Mouse (Mus musculus) CH12F3 (cell line): ENCODE data around the gene Gm49336.

Source experiments
- in situ Hi-C: fragments of 300-500 bp; cut with MboI; formaldehyde crosslinking; loops from 2 replicates; pipeline ENCODE4 v1.14.3; 2020; ENCODE audit warnings: low sequenced_read_pairs

Gm49336 gene

GRCm38 (mm10) chr14:60251281-60252003, at the start of gene Gm49336, which contains the start of gene Nupl1:
Gm49336 (minus strand) TSS chr14:60251507.
Nupl1 (minus strand) TSS chr14:60251431.
- in situ Hi-C loops, result no loop called here

DNA sequence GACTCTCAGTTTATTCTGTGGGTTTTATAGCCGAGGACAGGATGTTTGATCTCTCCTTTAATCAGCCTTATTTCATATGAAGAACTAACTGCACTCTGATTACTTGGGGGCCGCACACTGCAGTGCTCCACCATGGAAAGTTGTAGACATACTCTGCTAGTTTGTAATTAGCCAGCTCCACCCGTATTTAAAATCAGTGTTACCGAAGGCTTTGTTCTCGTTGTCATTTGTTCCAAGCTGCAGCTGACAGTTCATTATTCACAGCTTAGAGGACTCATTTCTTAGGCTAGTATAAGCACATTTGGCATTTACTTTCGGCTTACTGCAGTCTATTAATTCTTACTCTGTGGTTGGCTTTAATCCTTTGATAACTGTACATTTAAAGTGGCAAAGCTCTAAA, 49.7 kb upstream of the Gm49336 start:
- in situ Hi-C loops, result no loop called here

DNA sequence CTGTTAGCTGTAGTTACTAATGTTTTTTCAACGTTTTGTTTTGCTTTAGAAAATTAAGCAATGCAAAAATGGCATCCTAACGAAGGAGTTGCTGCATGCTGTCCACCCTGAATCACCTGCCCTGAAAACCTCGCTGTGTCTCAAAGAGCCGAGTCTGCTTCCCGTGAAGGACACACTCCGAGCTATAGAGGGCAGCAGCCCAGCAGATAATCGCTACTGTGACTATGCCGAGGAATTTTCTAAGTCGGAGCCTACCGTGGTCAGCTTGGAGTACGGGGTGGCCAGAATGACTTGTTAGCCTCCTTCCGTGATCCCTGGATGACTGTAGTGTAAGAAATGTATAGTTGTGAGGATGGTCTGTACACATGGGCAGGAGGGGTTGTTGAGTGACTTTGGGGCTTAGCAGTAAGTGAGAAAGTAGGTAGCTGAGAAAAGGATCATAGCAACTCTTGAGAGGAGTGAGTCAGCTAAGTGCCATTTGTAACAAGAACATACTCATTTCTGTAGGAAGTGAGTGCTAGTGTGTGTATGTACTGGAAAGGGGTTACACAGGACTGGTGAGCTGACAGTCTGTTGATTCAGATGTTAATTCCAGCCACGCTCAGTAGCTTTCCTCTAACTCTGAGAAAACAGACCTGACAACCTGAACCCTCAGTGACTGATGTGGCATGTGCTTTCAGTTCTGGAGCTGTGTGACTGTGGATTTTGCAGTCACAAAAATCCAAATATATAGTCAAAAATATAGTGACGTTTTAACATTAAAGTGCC, 49.1 kb upstream of the Gm49336 start:
- in situ Hi-C loops, result no loop called here

GRCm38 (mm10) chr14:60295531-60295930, 44.2 kb upstream of the Gm49336 start:
- in situ Hi-C loops, result no loop called here

- in situ Hi-C loops, result no loop called here
These were observed 39.1 kb upstream of the Gm49336 start for GRCm38 (mm10) chr14:60290363-60290762.

- in situ Hi-C loops, result no loop called here
These were observed 35.0 kb upstream of the Gm49336 start for GRCm38 (mm10) chr14:60286194-60286863.

DNA sequence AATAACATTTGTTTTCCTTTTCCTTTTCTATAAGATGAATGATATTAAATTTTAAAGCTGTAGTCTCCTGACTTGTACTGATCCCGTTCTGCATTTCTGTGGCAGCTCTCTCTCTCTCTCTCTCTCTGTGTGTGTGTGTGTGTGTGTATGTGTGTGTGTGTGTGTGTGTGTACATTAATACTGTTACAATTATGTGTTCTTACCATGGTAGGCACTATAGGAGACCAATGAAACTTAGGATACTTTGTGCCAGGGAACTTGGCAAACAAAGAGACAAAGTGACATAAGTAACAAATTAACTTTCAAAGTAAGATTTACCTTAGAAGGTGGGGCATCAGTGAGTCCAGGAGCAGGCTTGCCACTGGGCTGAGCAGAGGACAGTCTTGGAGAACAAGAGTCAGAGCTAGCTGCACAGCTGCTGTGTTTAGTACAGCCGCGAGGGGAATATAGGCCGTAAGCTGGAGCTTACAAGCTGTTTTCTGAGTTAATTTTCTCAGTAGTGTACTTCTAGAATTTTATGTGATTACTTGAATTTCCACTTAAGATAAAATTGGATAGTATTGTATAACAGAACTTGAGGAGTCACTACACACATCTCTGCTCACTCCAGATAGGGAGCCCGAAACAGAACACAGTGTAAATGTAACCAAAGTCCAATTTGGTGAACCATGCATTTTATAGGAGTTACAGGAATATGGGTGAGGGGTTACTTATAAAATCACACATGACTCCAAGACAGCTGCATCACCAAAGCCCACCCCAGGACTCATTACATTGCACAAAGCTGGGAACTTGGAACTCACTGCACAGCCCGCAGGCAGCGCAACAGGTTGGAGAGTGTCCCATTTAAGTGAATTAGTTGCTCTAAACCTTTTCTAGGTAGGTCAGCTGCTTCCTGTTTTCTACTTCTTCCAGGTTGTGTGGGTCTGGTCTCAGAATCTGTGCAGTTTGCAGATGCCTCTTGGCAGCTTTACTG, 24.3 kb upstream of the Gm49336 start:
- in situ Hi-C loops, result no loop called here

- in situ Hi-C loops, result no loop called here
These were observed 22.0 kb upstream of the Gm49336 start for GRCm38 (mm10) chr14:60273346-60273745.

GRCm38 (mm10) chr14:60269333-60269732, 18.0 kb upstream of the Gm49336 start:
- in situ Hi-C loops, result no loop called here

- in situ Hi-C loops, result no loop called here
These were observed 13.9 kb upstream of the Gm49336 start, which contains the start of gene Mtmr6 for GRCm38 (mm10) chr14:60264990-60265876. Mtmr6 (plus strand) TSS chr14:60265228.

GRCm38 (mm10) chr14:60262316-60262715, 11.0 kb upstream of the Gm49336 start:
- in situ Hi-C loops, result no loop called here

DNA sequence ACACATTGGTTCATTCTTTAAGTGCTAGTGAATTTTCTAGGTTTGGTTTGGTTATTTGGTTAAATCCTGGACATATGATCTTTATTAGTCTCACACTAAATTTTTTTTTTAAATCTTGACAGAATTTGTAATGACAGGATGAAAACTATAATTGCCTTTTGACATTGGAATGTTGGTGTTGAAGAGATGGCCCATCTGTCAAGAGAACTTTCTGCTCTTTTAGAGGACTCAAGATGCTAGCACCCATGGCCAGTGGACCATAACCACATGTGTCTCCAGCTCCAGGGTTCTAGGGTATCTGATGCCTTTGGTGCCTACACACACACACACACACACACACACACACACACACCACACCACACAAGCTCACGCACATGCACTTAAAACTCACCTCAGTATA, 6.5 kb upstream of the Gm49336 start:
- in situ Hi-C loops, result no loop called here

DNA sequence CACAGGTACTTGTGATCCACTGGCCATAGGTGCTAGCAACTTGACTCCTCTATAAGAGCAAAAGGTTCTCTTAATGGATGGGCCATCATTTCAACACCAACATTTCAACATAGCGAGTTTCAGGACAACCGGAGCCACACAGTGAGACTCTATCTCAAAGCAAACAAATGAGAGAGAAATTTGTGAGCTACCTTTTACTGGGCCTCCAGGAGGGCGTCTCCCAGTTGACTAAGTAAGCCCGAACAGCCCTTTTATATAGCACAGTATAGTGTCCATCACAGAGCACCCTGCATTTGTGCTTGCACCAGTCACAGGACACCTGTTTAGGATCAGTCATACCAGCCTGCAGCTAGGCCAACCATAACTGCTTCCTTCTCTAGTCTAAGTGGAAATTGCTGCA, 5.8 kb upstream of the Gm49336 start:
- in situ Hi-C loops, result no loop called here

DNA sequence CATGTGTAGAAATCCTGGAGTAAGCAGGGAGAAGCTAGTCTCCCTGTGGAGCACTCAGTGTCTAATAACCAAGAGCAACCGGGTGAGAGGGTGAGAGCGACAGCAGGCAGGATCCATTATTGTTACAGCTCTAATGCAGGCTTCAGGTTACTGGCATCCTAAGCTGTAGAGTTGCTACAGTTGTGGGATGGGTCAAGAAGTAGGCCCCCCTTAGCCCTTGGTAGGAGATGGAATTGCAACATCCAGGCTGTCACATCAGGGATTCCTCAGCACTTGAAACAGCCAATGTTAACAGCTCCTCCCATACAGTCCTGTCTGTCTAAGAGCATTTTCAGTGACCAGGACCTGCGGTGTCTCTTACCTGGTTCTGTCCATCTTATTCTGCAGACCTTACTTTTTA, 5.0 kb upstream of the Gm49336 start:
- in situ Hi-C loops, result no loop called here

DNA sequence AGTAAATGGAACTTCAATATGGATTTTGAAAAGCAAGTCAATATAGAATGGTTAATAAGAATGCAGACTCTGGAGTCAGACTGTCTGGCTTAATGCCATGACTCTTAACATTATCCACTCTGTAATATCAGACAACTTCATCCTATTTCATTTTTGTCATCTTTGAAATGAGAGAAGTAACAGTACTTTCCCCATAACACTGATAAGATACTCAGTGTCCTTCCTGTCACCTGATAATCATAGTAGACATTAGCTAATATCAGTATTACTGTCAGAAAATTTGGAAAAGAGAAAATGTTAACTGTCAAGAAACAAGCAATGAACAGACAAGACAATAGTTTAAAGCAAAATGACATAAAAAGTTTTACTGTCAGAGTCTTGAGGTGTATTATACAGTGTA, 3.5 kb upstream of the Gm49336 start:
- in situ Hi-C loops, result no loop called here

GRCm38 (mm10) chr14:60253466-60253865, 2.2 kb upstream of the Gm49336 start:
- in situ Hi-C loops, result no loop called here

DNA sequence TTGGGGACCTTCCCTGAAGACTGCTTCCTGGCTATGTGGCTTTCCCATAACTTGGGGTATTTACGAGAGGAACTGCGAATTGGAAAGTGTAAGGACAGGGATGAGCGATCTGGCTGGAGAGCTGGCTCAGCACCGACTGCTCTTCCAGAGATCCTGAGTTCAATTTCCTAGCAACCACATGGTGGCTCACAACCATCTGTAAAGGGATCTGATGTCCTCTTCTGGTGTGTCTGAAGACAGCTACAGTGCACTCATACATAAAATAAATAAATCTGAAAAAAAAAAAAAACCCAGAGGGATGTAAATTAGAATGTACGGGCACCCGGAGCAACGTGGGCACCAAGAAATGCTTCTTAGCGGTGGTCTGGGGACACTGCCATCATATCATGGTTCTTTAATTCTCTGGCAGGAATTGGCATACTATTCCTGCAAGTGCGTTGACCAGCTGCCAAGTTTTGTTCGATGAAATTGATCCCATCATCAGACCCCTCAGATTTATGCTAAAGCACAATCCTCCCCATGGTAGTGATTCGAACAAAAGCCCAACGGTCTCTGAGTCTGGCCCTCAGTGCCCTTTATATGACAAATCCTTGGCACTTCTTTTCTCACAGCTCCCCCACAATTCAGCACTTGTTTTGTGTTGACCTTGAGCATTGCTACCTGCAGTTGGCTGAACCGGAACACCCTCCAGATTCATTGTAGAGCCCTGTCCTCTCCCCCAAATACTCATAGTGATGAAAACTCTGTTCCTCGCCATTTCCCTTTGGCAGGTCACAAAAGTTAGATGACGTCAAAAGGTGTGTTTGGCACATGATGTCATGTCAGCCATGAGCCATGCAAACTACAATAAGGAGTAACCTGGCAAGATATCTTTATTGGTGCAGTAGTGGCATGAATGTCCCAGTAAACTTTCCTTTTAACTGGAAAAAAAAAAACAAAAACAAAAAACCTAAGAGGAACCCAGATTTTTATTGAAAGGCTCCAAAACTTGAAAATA, 995 bp upstream of the Gm49336 start:
- in situ Hi-C loops, result no loop called here

- in situ Hi-C loops, result no loop called here
These were observed 428 bp downstream of the Gm49336 start for GRCm38 (mm10) chr14:60250879-60251278.
